Mouse (Mus musculus): ENCODE data around the gene Il9r. TPM values are rescaled to one million over a fixed set of nuclear protein-coding genes. Genes with fewer than 3 reads are reported as not detected.

Gene Il9r
- polyA plus RNA-seq, 1 experiment from 2014 or later, result not detected

DNA sequence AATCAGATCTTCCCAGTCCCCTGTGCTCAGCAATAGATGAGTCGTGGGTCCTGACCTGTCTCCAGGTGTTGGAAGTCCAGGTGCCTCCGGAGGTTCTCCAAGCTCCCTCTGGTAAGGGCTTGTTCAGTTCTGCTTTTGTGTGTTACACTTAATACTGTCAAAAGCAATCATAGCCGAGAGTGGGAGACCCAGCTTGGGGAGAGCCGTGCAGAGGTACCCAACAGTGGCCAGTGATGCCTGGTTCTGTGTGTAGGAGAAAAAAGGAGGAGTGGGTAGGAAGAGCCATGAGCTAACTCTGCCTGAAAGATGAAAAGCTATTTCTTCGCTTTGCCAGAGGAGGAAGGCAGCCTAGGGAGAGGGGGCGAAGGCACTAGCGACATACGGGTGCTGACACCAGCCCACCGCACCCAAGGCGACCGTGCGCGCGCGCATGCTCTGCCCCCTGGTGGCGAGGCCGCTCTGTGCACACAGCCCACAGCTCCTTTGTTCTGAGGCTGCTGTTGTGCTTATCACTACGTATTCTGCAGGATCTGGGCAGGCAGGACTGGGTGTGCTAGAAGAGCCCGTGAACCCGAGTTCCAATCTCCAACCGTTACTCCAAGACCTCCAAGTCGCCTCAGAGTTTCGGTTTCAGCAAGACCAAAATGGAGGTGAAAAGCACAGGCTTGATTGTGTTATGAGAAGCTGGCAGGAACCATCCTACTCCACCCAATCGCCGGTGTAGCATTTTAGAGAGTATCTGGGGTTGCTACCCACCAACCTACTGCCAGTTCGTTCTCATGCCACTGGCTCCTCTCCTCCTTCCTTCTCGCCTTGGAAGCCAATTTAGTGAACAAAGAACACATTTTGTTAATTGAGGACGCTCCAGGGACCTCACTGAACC is 37.9 kb downstream of the Il9r start:
- Histone ChIP-seq H3K4me2 (replicated peaks; ENCODE audit: low read depth) (peak overlapping the region; percentile 57), H3K4me3 (ENCODE audit: low read depth, low read length) (peak overlapping the region; percentile 21; the same call in 1 of the 2 replicates), H3K4me1 (replicated peaks; ENCODE audit: control insufficient read depth, insufficient read depth, low read length) (no peaks in the 10 kb centered on the region), H3K9ac (ENCODE audit: low read depth, low read length) (no peak overlapping the region), H3K27ac (ENCODE audit: low read depth, low read length) (no peak overlapping the region), H3K27me3 (replicated peaks; ENCODE audit: control insufficient read depth, insufficient read depth, low read length) (peaks cover 9% of the 10 kb centered on the region; the same call in 1 of the 2 replicates), H3K9me3 (ENCODE audit: control insufficient read depth) (no peaks in the 10 kb centered on the region), H3K36me3 (ENCODE audit: control insufficient read depth, insufficient read depth) (no peaks in the 10 kb centered on the region)
- TF ChIP-seq CTCF (IDR thresholded peaks at IDR 0.05; ENCODE audit: low read depth), result peak; percentile 98
- 14% methylated on average over 28 of the region's 28 CpGs for WGBS
- peak; percentile 57 for ATAC-seq

DNA sequence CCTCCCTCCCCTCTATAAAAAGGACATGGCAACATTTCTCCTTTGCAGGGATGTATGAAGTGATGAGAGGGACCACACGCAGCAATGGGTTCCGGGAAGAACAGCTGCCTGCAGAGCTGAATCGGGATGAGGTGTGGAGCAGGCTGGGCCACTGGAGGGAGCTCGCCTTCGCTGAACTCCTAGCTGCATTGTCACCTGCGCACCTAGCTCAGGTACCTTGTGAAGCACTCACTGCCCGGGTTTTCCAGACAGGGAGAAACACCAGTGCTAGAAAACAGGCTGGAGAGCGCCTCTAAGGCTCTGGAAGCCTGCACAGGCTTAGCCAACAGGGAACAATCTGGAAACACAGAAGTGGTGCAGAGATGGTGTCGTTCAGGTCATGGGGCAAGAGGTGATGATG is 38.6 kb downstream of the Il9r start:
- H3K4me1 ChIP-seq (replicated peaks; ENCODE audit: control insufficient read depth, insufficient read depth, low read length), result no peaks in the 10 kb centered on the region
- peak overlapping the region; percentile 57 for H3K4me2 ChIP-seq (replicated peaks; ENCODE audit: low read depth)
- no peak overlapping the region for H3K27ac ChIP-seq (ENCODE audit: low read depth, low read length)
- TF ChIP-seq CTCF (IDR thresholded peaks at IDR 0.05; ENCODE audit: low read depth), result peak; percentile 70
- H3K9ac ChIP-seq (ENCODE audit: low read depth, low read length), result no peak overlapping the region
- no peaks in the 10 kb centered on the region for H3K9me3 ChIP-seq (ENCODE audit: control insufficient read depth)
- ATAC-seq, result 0 out of 2 replicates have a peak, but pooled peaks have one; percentile 56
- peaks cover 9% of the 10 kb centered on the region; the same call in 1 of the 2 replicates for H3K27me3 ChIP-seq (replicated peaks; ENCODE audit: control insufficient read depth, insufficient read depth, low read length)
- 0 out of 2 replicates have a peak overlapping the region, but pooled peaks have one; percentile 21 for H3K4me3 ChIP-seq (ENCODE audit: low read depth, low read length)
- 9% methylated on average over 9 of the region's 9 CpGs for WGBS
- H3K36me3 ChIP-seq (ENCODE audit: control insufficient read depth, insufficient read depth), result no peaks in the 10 kb centered on the region

DNA sequence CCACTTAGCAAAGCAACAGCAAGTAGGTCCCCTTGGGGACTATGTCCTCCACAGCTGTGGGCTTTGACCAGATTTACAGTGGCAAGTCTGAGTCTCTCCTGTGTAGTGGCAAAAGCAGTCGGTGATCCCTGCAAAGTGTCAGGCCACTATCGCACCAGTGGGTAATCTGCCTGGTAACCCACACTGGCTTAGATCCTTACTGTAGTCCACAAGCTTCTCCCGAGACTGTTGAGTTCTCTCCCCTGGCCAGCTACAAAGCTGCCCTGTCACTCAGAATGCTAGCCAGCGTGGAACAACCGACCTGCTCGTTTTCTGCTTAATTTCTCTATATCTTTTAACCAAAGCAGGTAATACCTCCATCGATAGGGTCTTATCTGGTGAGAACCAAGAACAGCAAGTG is 39.7 kb downstream of the Il9r start:
- no peak for TF ChIP-seq CTCF (IDR thresholded peaks at IDR 0.05; ENCODE audit: low read depth)
- H3K4me1 ChIP-seq (replicated peaks; ENCODE audit: control insufficient read depth, insufficient read depth, low read length), result no peaks in the 10 kb centered on the region
- peaks cover 9% of the 10 kb centered on the region; the same call in 1 of the 2 replicates for H3K27me3 ChIP-seq (replicated peaks; ENCODE audit: control insufficient read depth, insufficient read depth, low read length)
- H3K4me2 ChIP-seq (replicated peaks; ENCODE audit: low read depth), result no peak overlapping the region
- no peaks in the 10 kb centered on the region for H3K36me3 ChIP-seq (ENCODE audit: control insufficient read depth, insufficient read depth)
- no peak for ATAC-seq
- no peak overlapping the region for H3K27ac ChIP-seq (ENCODE audit: low read depth, low read length)
- no peak overlapping the region for H3K4me3 ChIP-seq (ENCODE audit: low read depth, low read length)
- H3K9me3 ChIP-seq (ENCODE audit: control insufficient read depth), result no peaks in the 10 kb centered on the region
- no peak overlapping the region for H3K9ac ChIP-seq (ENCODE audit: low read depth, low read length)
- WGBS, result 79% methylated on average over 7 of the region's 7 CpGs

DNA sequence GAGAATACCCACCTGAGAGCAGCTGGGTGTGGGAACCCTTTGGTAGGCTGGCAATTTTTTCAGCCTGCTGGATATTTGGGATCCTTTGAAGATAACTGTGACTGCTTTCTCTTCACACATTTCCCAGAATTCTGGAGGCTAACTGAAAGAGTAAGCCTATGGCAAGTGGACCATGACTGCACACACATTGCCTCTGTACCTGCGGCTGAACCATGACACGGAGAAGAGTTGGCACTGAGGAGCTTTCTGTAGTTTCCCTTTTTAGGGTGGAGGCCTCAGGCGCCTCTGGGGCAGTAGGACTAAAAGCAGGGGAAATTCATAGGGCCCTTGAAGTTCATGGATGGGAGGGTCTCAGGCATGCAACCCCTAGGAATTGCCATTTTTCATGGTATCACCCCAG is 40.9 kb downstream of the Il9r start:
- H3K4me3 ChIP-seq (ENCODE audit: low read depth, low read length), result no peak overlapping the region
- H3K9me3 ChIP-seq (ENCODE audit: control insufficient read depth), result no peaks in the 10 kb centered on the region
- H3K27me3 ChIP-seq (replicated peaks; ENCODE audit: control insufficient read depth, insufficient read depth, low read length), result peaks cover 9% of the 10 kb centered on the region; the same call in 1 of the 2 replicates
- no peak for TF ChIP-seq CTCF (IDR thresholded peaks at IDR 0.05; ENCODE audit: low read depth)
- no peak overlapping the region for H3K9ac ChIP-seq (ENCODE audit: low read depth, low read length)
- ATAC-seq, result no peak
- no peaks in the 10 kb centered on the region for H3K36me3 ChIP-seq (ENCODE audit: control insufficient read depth, insufficient read depth)
- 91% methylated on average over 3 of the region's 3 CpGs for WGBS
- H3K27ac ChIP-seq (ENCODE audit: low read depth, low read length), result no peak overlapping the region
- H3K4me1 ChIP-seq (replicated peaks; ENCODE audit: control insufficient read depth, insufficient read depth, low read length), result no peaks in the 10 kb centered on the region
- no peak overlapping the region for H3K4me2 ChIP-seq (replicated peaks; ENCODE audit: low read depth)

DNA sequence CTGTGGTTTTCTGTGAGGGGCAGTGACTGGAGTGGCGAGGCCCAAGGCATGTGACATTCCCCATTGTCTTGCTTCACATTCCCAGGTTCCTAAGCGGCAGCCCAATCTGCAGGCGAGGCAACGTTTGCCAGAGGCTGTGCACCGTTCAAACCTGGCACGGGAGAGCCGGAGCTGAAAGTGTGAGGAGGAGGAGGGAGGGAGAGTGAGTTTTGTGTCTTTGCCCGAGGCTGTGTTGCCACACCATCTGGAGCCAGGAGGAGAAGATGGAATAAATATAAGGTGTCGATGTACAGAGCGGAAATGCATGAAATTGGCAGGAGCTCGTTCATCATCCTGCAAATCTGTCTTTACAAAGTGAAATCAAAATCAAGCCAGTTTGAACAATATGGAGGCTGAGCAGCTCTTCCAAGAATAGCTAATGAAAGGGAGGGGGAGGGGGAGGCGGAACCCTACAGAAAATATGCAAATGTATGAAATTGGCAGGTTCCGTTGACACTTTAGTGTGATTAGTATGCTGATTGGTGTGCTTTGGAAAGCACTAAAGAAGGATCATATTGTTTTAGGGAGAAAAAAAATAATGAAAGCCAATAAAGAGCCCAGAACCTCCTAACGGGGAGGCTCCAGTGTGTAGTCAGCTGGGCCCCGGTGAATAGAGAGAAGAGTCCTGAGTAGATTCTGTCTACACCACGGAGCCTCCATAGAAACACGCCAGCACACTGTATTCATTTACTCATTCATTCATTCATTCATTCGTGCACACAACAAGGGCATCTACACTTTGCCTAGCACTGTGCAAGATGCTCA is 42.1 kb downstream of the Il9r start:
- no peak overlapping the region for H3K27ac ChIP-seq (ENCODE audit: low read depth, low read length)
- WGBS, result 66% methylated on average over 18 of the region's 18 CpGs
- no peaks in the 10 kb centered on the region for H3K36me3 ChIP-seq (ENCODE audit: control insufficient read depth, insufficient read depth)
- ATAC-seq, result no peak
- no peaks in the 10 kb centered on the region for H3K4me1 ChIP-seq (replicated peaks; ENCODE audit: control insufficient read depth, insufficient read depth, low read length)
- H3K9ac ChIP-seq (ENCODE audit: low read depth, low read length), result no peak overlapping the region
- H3K27me3 ChIP-seq (replicated peaks; ENCODE audit: control insufficient read depth, insufficient read depth, low read length), result peaks cover 9% of the 10 kb centered on the region; the same call in 1 of the 2 replicates
- no peaks in the 10 kb centered on the region for H3K9me3 ChIP-seq (ENCODE audit: control insufficient read depth)
- H3K4me3 ChIP-seq (ENCODE audit: low read depth, low read length), result no peak overlapping the region
- no peak for TF ChIP-seq CTCF (IDR thresholded peaks at IDR 0.05; ENCODE audit: low read depth)
- H3K4me2 ChIP-seq (replicated peaks; ENCODE audit: low read depth), result no peak overlapping the region

Measured in intestine, postnatal 0 days (tissue).